Mouse (Mus musculus) c-Kit-positive CD71-positive TER-119-positive erythroid progenitor cells, embryonic 14.5 days (primary cell): ENCODE measurements around the gene Cnp.

ENCODE experiments used
- DNase-seq: peaks from one replicate; pipeline ENCODE4 v3.0.0-alpha.2; 2013; ENCODE audit warnings: low spot score

Gene Cnp

GRCm38 (mm10) chr11:100622714-100623113, 48.0 kb downstream of the Cnp start:
- DNase-seq, result peak; percentile 90

- peak; percentile 39 for DNase-seq
Observed at GRCm38 (mm10) chr11:100623867-100624266, 49.2 kb downstream of the Cnp start.

- no peak for DNase-seq
Observed at GRCm38 (mm10) chr11:100625754-100626700, 51.3 kb downstream of the Cnp start.

- peak; percentile 59 for DNase-seq
Observed at GRCm38 (mm10) chr11:100626701-100627195, 52.0 kb downstream of the Cnp start.

GRCm38 (mm10) chr11:100628056-100628455, 53.4 kb downstream of the Cnp start:
- no peak for DNase-seq

- no peak for DNase-seq
Observed at GRCm38 (mm10) chr11:100628862-100629352, 54.2 kb downstream of the Cnp start.

DNA sequence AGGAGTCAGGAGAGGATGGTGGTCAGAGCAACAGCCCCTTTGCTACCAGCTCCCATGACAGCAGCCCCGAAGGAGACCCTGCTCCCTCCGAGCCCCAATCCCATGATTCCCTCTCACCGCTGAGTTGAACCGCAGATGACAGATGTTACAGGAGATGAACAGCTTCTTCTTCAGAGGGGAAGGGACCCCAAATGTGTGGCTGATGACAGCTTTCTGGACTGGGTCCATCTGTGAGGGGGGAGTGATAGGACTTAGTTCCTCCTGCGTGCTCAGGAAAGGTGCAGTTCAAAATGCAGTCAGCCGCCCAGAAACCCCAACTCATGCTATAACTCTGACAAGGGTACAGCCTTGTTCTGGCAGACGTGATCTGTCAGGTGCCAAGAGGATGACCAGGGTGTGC, 59.8 kb downstream of the Cnp start:
- DNase-seq, result no peak

DNA sequence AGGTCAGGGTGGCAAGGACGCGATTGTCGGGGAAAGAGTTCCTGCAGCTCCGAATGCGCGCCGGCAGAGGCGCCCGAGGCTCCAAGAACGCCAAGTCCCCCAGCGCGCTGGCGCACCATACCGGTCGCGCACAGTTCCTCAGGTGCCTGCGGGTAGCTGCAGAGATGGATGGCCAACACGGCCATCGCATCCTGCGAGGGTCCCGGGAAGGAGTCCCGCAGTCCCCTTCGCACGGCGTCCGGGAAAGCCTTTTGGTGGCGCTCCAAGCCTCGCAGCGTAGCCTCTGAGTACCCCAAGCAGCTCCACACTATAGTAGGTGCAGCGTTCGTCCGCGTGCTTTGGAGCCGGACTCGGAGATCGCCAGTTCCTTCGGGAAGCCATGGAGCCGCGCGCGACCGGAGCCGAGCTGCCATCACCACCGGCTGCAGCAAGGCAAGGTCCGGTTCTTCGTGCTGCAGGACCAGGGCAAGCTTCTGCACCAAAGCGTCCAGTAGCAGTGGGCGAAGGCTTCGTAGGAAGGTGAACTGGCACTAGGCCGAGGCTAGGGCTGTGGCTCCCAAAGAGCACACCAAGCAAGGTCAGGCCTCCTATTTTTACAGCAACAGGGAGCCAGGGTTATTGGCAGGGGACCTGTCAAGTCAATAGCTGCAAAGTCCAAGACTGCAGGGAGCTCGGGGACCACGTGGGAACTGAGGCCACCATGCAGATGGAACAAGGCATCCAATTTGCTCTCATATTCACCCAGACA, 65.6 kb downstream of the Cnp start:
- no peak for DNase-seq
